Mouse (Mus musculus) erythroblast, embryonic 14.5 days (primary cell): ENCODE results near the gene Slc41a2. TPM values are rescaled to one million over a fixed set of nuclear protein-coding genes. Genes with fewer than 3 reads are reported as not detected.

ENCODE experiments used
- H3K27me3 ChIP-seq: 2 replicates; pipeline ENCODE4 v1.6.1; 2012; ENCODE audit warnings: inconsistent platforms; ENCODE audit not compliant: control insufficient read depth
- H3K36me3 ChIP-seq: 2 replicates; pipeline ENCODE4 v1.6.1; 2012; ENCODE audit warnings: mild to moderate bottlenecking, inconsistent platforms; ENCODE audit not compliant: control insufficient read depth
- H3K4me1 ChIP-seq: 2 replicates; pipeline ENCODE4 v1.6.1; 2012; ENCODE audit warnings: inconsistent platforms; ENCODE audit not compliant: control insufficient read depth
- H3K4me3 ChIP-seq: replicated peaks from 2 replicates; pipeline ENCODE3; 2012; ENCODE audit warnings: moderate library complexity, mild to moderate bottlenecking, inconsistent platforms
- H3K9me3 ChIP-seq: 2 replicates; pipeline ENCODE4 v1.6.1; 2012; ENCODE audit warnings: low read length, inconsistent platforms, mixed read lengths; ENCODE audit not compliant: control insufficient read depth
- GATA1 ChIP-seq: IDR thresholded peaks from 2 replicates; pipeline ENCODE4 v1.6.1; 2012; ENCODE audit warnings: low read length, inconsistent platforms, mixed read lengths
- TAL1 ChIP-seq: IDR thresholded peaks from 3 replicates; pipeline ENCODE4 v1.6.1; 2012; ENCODE audit warnings: low read length, inconsistent platforms, mixed read lengths
- polyA plus RNA-seq: library from polyadenylated mRNA; stranded (reverse); fragments of >175 nt; gene quantifications from 2 replicates; pipeline ENCODE4 v1.2.3, GENCODE M21; 2012

Slc41a2 gene
- polyA plus RNA-seq, 1 experiment, result not detected

GRCm38 (mm10) chr10:83343171-83343570, 5.5 kb upstream of the Slc41a2 start:
- H3K36me3 ChIP-seq, result no peaks in the 10 kb centered on the region
- H3K27me3 ChIP-seq, result peaks cover 25% of the 10 kb centered on the region
- H3K9me3 ChIP-seq, result no peaks in the 10 kb centered on the region
- TF ChIP-seq GATA1 (no peak), TAL1 (no peak)
- no peak overlapping the region for H3K4me3 ChIP-seq
- no peaks in the 10 kb centered on the region for H3K4me1 ChIP-seq

- Histone ChIP-seq H3K36me3 (no peaks in the 10 kb centered on the region), H3K9me3 (no peaks in the 10 kb centered on the region; the same call in 1 of the 2 replicates), H3K4me1 (peaks cover 4% of the 10 kb centered on the region; the same call in 1 of the 2 replicates), H3K27me3 (peaks cover 43% of the 10 kb centered on the region), H3K4me3 (no peak overlapping the region)
- TF ChIP-seq TAL1 (no peak), GATA1 (no peak)
Measured at GRCm38 (mm10) chr10:83341226-83341625, 3.5 kb upstream of the Slc41a2 start.

GRCm38 (mm10) chr10:83337971-83338598, 403 bp upstream of the Slc41a2 start:
- peaks cover 4% of the 10 kb centered on the region; the same call in 1 of the 2 replicates for H3K4me1 ChIP-seq

GRCm38 (mm10) chr10:83336336-83336735, 1.3 kb downstream of the Slc41a2 start:
- no peaks in the 10 kb centered on the region for H3K36me3 ChIP-seq
- H3K4me3 ChIP-seq, result no peak overlapping the region
- no peaks in the 10 kb centered on the region; the same call in 1 of the 2 replicates for H3K9me3 ChIP-seq
- H3K27me3 ChIP-seq, result peaks cover 68% of the 10 kb centered on the region
- TF ChIP-seq TAL1, result no peak
- TF ChIP-seq GATA1, result no peak
- peaks cover 4% of the 10 kb centered on the region; the same call in 1 of the 2 replicates for H3K4me1 ChIP-seq

More at GRCm38 (mm10) chr10:83337971-83338598, 403 bp upstream of the Slc41a2 start:
- Histone ChIP-seq H3K4me3 (no peak overlapping the region), H3K9me3 (no peaks in the 10 kb centered on the region; the same call in 1 of the 2 replicates), H3K36me3 (no peaks in the 10 kb centered on the region), H3K27me3 (peaks cover 70% of the 10 kb centered on the region)
- TF ChIP-seq GATA1 (no peak), TAL1 (no peak; the same call in 2 of the 3 replicates)

- H3K9me3 ChIP-seq, result no peaks in the 10 kb centered on the region; the same call in 1 of the 2 replicates
- peaks cover 41% of the 10 kb centered on the region for H3K27me3 ChIP-seq
- no peak for TF ChIP-seq GATA1
Measured at GRCm38 (mm10) chr10:83332581-83332980, 5.1 kb downstream of the Slc41a2 start.

GRCm38 (mm10) chr10:83331811-83332210, 5.9 kb downstream of the Slc41a2 start:
- H3K36me3 ChIP-seq, result no peaks in the 10 kb centered on the region
- TF ChIP-seq GATA1, result no peak
- TF ChIP-seq TAL1, result no peak
- H3K4me3 ChIP-seq, result no peak overlapping the region
- H3K27me3 ChIP-seq, result peaks cover 33% of the 10 kb centered on the region
- H3K9me3 ChIP-seq, result no peaks in the 10 kb centered on the region
- no peaks in the 10 kb centered on the region for H3K4me1 ChIP-seq

More at GRCm38 (mm10) chr10:83332581-83332980, 5.1 kb downstream of the Slc41a2 start:
- Histone ChIP-seq H3K4me3 (no peak overlapping the region), H3K36me3 (no peaks in the 10 kb centered on the region), H3K4me1 (peaks cover 2% of the 10 kb centered on the region; the same call in 1 of the 2 replicates)

GRCm38 (mm10) chr10:83330336-83330735, 7.3 kb downstream of the Slc41a2 start:
- H3K4me3 ChIP-seq, result no peak overlapping the region
- H3K36me3 ChIP-seq, result no peaks in the 10 kb centered on the region
- H3K9me3 ChIP-seq, result no peaks in the 10 kb centered on the region
- H3K4me1 ChIP-seq, result no peaks in the 10 kb centered on the region
- TF ChIP-seq GATA1 (no peak), TAL1 (no peak)
- H3K27me3 ChIP-seq, result peaks cover 19% of the 10 kb centered on the region

- TF ChIP-seq TAL1 (no peak), GATA1 (no peak)
- no peaks in the 10 kb centered on the region for H3K9me3 ChIP-seq
- peaks cover 4% of the 10 kb centered on the region for H3K27me3 ChIP-seq
Measured at GRCm38 (mm10) chr10:83328791-83329190, 8.9 kb downstream of the Slc41a2 start.

GRCm38 (mm10) chr10:83326648-83327285, 10.9 kb downstream of the Slc41a2 start:
- Histone ChIP-seq H3K27me3 (no peaks in the 10 kb centered on the region), H3K4me3 (no peak overlapping the region), H3K9me3 (no peaks in the 10 kb centered on the region), H3K36me3 (no peaks in the 10 kb centered on the region), H3K4me1 (no peaks in the 10 kb centered on the region)
- TF ChIP-seq GATA1 (no peak), TAL1 (no peak)

More at GRCm38 (mm10) chr10:83328791-83329190, 8.9 kb downstream of the Slc41a2 start:
- Histone ChIP-seq H3K36me3 (no peaks in the 10 kb centered on the region), H3K4me3 (no peak overlapping the region), H3K4me1 (no peaks in the 10 kb centered on the region)
